Mouse (Mus musculus) testis, adult 2 months (tissue): ENCODE results near the gene Col27a1.

ENCODE experiments used
- CTCF ChIP-seq: fragments of 200-500 bp; IDR thresholded peaks from 2 replicates; pipeline ENCODE4 v1.5.1; 2012; ENCODE audit warnings: low read depth, mild to moderate bottlenecking, inconsistent platforms, low read length, moderate library complexity; ENCODE audit not compliant: control insufficient read depth, insufficient read depth, insufficient replicate concordance
- POLR2A ChIP-seq: fragments of 200-500 bp; IDR thresholded peaks from 2 replicates; pipeline ENCODE4 v1.6.1; 2012; ENCODE audit warnings: low read depth, mild to moderate bottlenecking, inconsistent platforms, low read length, moderate library complexity; ENCODE audit not compliant: control insufficient read depth

DNA sequence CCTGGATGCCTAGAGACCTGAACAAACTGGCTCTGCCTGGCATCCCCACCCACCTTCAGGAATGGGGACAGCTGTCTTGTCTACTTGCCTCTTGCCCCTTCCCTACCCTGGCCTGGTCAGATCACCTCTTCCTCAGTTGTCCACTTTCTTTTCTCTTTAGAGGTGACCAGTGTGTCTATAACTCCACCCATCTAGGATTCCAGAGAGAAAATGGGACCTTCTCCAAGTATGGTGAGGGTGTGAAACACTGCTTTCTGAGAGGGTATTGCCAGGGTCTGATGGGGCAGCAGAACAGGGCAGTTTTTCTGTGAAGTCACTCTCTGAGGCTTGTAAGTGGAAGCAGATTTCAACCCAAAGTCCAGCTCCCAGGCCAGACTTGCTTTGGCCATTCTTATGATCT lies 131.5 kb downstream of the Col27a1 start:
- no peak for TF ChIP-seq CTCF
- TF ChIP-seq POLR2A, result no peak
